Mouse (Mus musculus) hindbrain, embryonic 15.5 days (tissue): ENCODE data around the gene Gm49630. TPM values are rescaled to one million over a fixed set of nuclear protein-coding genes. Genes with fewer than 3 reads are reported as not detected.

Experiments used
- polyA plus RNA-seq: library from polyadenylated mRNA; unstranded; fragments of >200 nt; fragmentation: Nextera tagmentation; extraction: Ambion mirVana; gene quantifications from 2 replicates; pipeline ENCODE4 v1.2.1, GENCODE M21; 2015

Gene Gm49630
- polyA plus RNA-seq, 1 experiment from 2014 or later: not detected

Other genes starting within 250 kb of the Gm49630 start
- 21.9 and 22.5 TPM in 2 replicates for gene Rps6ka2, start 201.9 kb downstream of the Gm49630 start, polyA plus RNA-seq
- gene Tcp10a, start 47.3 kb downstream of the Gm49630 start, polyA plus RNA-seq: not detected in 2 replicates
- not detected in 2 replicates for gene Ttll2, start 19.3 kb downstream of the Gm49630 start, polyA plus RNA-seq
- 0.09 TPM in 1 of 2 replicates, not detected in the other for gene Unc93a2, start 13.5 kb upstream of the Gm49630 start, polyA plus RNA-seq